Comparison of ENCODE assay signal across 11 mouse cellular contexts in the genomic region with DNA sequence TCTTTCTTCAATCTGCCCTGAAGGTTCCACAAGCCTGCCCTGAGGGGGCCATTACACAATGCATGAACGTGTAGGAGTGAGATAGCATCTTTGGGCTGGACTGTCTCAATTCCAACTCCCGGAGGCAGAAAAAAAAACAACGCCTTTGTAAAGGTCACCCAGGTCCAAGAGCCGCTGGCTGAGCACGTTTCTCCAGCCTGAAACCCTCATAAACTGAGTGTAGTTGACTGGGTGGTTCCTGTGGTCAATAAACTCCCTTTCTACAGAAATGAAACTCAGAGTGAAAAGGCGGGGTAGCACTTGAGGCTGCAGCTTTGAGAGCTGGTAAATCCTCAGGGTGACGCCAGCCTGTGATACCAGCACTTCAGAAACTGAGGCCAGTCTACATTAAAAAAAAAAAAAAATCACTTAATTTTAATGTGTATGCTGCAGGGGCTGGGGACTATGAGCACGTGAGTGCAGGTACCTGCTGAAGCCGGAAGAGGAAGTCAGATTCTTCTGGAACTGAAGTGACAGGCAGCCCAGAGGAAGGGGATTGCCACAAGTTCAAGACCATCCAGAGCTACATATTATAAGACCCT. TPM values are rescaled to one million over a fixed set of nuclear protein-coding genes. Genes with fewer than 3 reads are reported as not detected.
DNase-seq lines count a peak whose midpoint lies in the region; ATAC-seq lines count a peak whose summit lies in the region.
"Had no signal": no experiment of that assay in that cellular context is flagged by ENCODE, and none has a peak within 500 bp of the region (broad histone marks: within the 10 kb centered on the region; RNA-seq: fewer than 3 reads in every experiment).

No protein-coding gene starts in this region.

- peaks cover 60% of the 10 kb centered on the region for H3K4me1 ChIP-seq in kidney, embryonic 16.5 days (ENCODE audit: insufficient read depth, low read length)

- no peak overlapping the region for H3K4me2 ChIP-seq in kidney, embryonic 16.5 days (replicated peaks; ENCODE audit: low read depth, low read length)
- H3K4me2 ChIP-seq: embryonic facial prominence, embryonic 13.5 days; hindbrain, embryonic 13.5 days had no signal

- WGBS in kidney, embryonic 16.5 days = 23% methylated on average over 9 of the region's 9 CpGs

- H3K4me3 ChIP-seq in kidney, embryonic 16.5 days (ENCODE audit: low read length) = no peak overlapping the region
- H3K4me3 ChIP-seq: embryonic facial prominence, embryonic 13.5 days; hindbrain, embryonic 13.5 days had no signal

- no peaks in the 10 kb centered on the region for H3K36me3 ChIP-seq in kidney, embryonic 16.5 days (ENCODE audit: insufficient read depth, low read length)
- H3K36me3 ChIP-seq: embryonic facial prominence, embryonic 13.5 days; hindbrain, embryonic 13.5 days had no signal

- DNase-seq in kidney, postnatal 14 days = no peak
- peak; percentile 85 for DNase-seq in 416B (ENCODE audit: low read depth)
- peak; percentile 76 for DNase-seq in NIH3T3 (ENCODE audit: low read depth)
- DNase-seq in lung, postnatal 25 days (ENCODE audit: low spot score) = peak; percentile 67
- DNase-seq in layer of hippocampus, adult 9-11 months = no peak
- DNase-seq in c-Kit-positive CD71-positive TER-119-positive erythroid progenitor cells, embryonic 14.5 days (ENCODE audit: low spot score) = no peak
- DNase-seq: thymus, postnatal 36 days had no signal

- no peak for ATAC-seq in kidney, embryonic 16.5 days (ENCODE audit: low FRiP score, low TSS enrichment)
- no peak for ATAC-seq in erythroblast, adult 5-6 weeks (replicated peaks; ENCODE audit: low FRiP score, poor library complexity, severe bottlenecking)

- 0 out of 2 replicates have a peak overlapping the region, but pooled peaks have one; percentile 44 for H3K9ac ChIP-seq in kidney, embryonic 16.5 days (replicated peaks; ENCODE audit: low read length)
- H3K9ac ChIP-seq: embryonic facial prominence, embryonic 13.5 days; hindbrain, embryonic 13.5 days had no signal

- no peaks in the 10 kb centered on the region for H3K9me3 ChIP-seq in kidney, embryonic 16.5 days (ENCODE audit: low read length)
- H3K9me3 ChIP-seq: embryonic facial prominence, embryonic 13.5 days; hindbrain, embryonic 13.5 days had no signal

- peak overlapping the region; percentile 20; the same call in 1 of the 2 replicates for H3K27ac ChIP-seq in kidney, embryonic 16.5 days (ENCODE audit: low read length)
- H3K27ac ChIP-seq: embryonic facial prominence, embryonic 13.5 days; hindbrain, embryonic 13.5 days had no signal

- H3K27me3 ChIP-seq in kidney, embryonic 16.5 days (ENCODE audit: insufficient read depth, low read length) = no peaks in the 10 kb centered on the region

RNA-seq across cellular contexts. Expression of gene B4galt5, which starts 2.5 kb away (rescaled TPM):
- 8.9 and 9.4 TPM in 2 replicates for polyA plus RNA-seq in kidney, embryonic 16.5 days (2015; fragmentation: Nextera tagmentation; extraction: Ambion mirVana)
- 12.1 and 17.9 TPM in 2 replicates for total RNA-seq in erythroblast, adult 5-6 weeks (2015; ENCODE audit: low replicate concordance)
- 4.8 and 9.8 TPM in 2 replicates for total RNA-seq in erythroblast, adult 5-6 weeks (2017; ENCODE audit: low replicate concordance)

Comparison
In these comparisons a context has a peak if more than half of its experiments do, and no peak if none do; other contexts are left out.
1. DNase-seq: peak in 416B (single experiment), NIH3T3 (single experiment) and lung, postnatal 25 days (single experiment); none in kidney, postnatal 14 days (single experiment), layer of hippocampus, adult 9-11 months (single experiment) and c-Kit-positive CD71-positive TER-119-positive erythroid progenitor cells, embryonic 14.5 days (single experiment).